Mouse (Mus musculus): Measurements from ENCODE around the gene Myom3.
A peak's percentile ranks its signal among the peaks of the same experiment; 100 is the strongest.

Myom3 gene

GRCm38 (mm10) chr4:135816905-135817622 is 57.5 kb downstream of the Myom3 start:
- DNase-seq: peak; percentile 12

- DNase-seq: no peak
Measured at GRCm38 (mm10) chr4:135818366-135818765, 58.9 kb downstream of the Myom3 start.

- DNase-seq: no peak
Measured at GRCm38 (mm10) chr4:135819826-135820526, 60.5 kb downstream of the Myom3 start.

GRCm38 (mm10) chr4:135821772-135822171 is 62.3 kb downstream of the Myom3 start:
- DNase-seq: no peak

- no peak for DNase-seq
Measured at GRCm38 (mm10) chr4:135823298-135823697, 63.8 kb downstream of the Myom3 start.

- DNase-seq: no peak
Measured at GRCm38 (mm10) chr4:135824254-135824653, 64.7 kb downstream of the Myom3 start.

GRCm38 (mm10) chr4:135828491-135828890 is 69.0 kb downstream of the Myom3 start:
- DNase-seq: no peak

GRCm38 (mm10) chr4:135832070-135832469 is 72.6 kb downstream of the Myom3 start:
- DNase-seq: no peak

GRCm38 (mm10) chr4:135833301-135834123 is 74.0 kb downstream of the Myom3 start:
- DNase-seq: no peak

- DNase-seq: no peak
Measured at GRCm38 (mm10) chr4:135834124-135834717, 74.7 kb downstream of the Myom3 start.

GRCm38 (mm10) chr4:135838925-135839292 is 79.4 kb downstream of the Myom3 start:
- DNase-seq: no peak

- DNase-seq: no peak
Measured at GRCm38 (mm10) chr4:135839293-135840011, 79.9 kb downstream of the Myom3 start.

GRCm38 (mm10) chr4:135844400-135844799 is 84.9 kb downstream of the Myom3 start:
- no peak for DNase-seq

- DNase-seq: no peak
Measured at GRCm38 (mm10) chr4:135847581-135847980, 88.1 kb downstream of the Myom3 start.

GRCm38 (mm10) chr4:135850411-135851095 is 91.0 kb downstream of the Myom3 start:
- DNase-seq: no peak

GRCm38 (mm10) chr4:135851942-135852341 is 92.4 kb downstream of the Myom3 start:
- no peak for DNase-seq

GRCm38 (mm10) chr4:135853987-135854546 is 94.6 kb downstream of the Myom3 start:
- DNase-seq: peak; percentile 32

- DNase-seq: peak; percentile 35
Measured at GRCm38 (mm10) chr4:135854630-135855029, 95.1 kb downstream of the Myom3 start.

GRCm38 (mm10) chr4:135855080-135855479 is 95.6 kb downstream of the Myom3 start:
- DNase-seq: peak; percentile 25

- peak; percentile 95 for DNase-seq
Measured at GRCm38 (mm10) chr4:135855536-135856222, 96.2 kb downstream of the Myom3 start, which contains the start of gene Srsf10. Srsf10 (plus strand) TSS chr4:135855747.

Data from cerebellum, adult 9-10 months (tissue).